Mouse (Mus musculus) liver, postnatal 0 days (tissue): ENCODE results near the gene Boc. TPM values are rescaled to one million over a fixed set of nuclear protein-coding genes. Genes with fewer than 3 reads are reported as not detected.

Source experiments
- ATAC-seq: fragments of 200-750 bp; cut with Nextera tagmentation; 2 replicates; pipeline ENCODE4 v1.8.0; 2017; ENCODE audit warnings: mild to moderate bottlenecking, moderate library complexity
- DNase-seq: peaks from one replicate; pipeline ENCODE4 v3.0.0-alpha.2; 2016
- H3K27ac ChIP-seq: fragments of 300-500 bp; sonication (generic); 2 replicates; pipeline ENCODE4 v1.5.1; 2014; ENCODE audit warnings: antibody characterized with exemption, moderate library complexity, mild to moderate bottlenecking, low read depth
- H3K27me3 ChIP-seq: fragments of 300-500 bp; sonication (generic); 2 replicates; pipeline ENCODE4 v1.6.1; 2014; ENCODE audit warnings: low read length, control low read depth, mixed read lengths; ENCODE audit not compliant: insufficient read depth
- H3K36me3 ChIP-seq: fragments of 300-500 bp; sonication (generic); replicated peaks from 2 replicates; pipeline ENCODE4 v1.6.1; 2014; ENCODE audit warnings: mild to moderate bottlenecking, control low read depth, low read length, moderate library complexity, mixed read lengths; ENCODE audit not compliant: insufficient read depth
- H3K4me1 ChIP-seq: fragments of 300-500 bp; sonication (generic); 2 replicates; pipeline ENCODE4 v1.6.1; 2014; ENCODE audit warnings: antibody characterized with exemption, mild to moderate bottlenecking, control low read depth; ENCODE audit not compliant: insufficient read depth
- H3K4me2 ChIP-seq: fragments of 300-500 bp; sonication (generic); 2 replicates; pipeline ENCODE4 v1.6.1; 2014; ENCODE audit warnings: low read depth, mild to moderate bottlenecking, low read length, moderate library complexity, mixed read lengths
- H3K4me3 ChIP-seq: fragments of 300-500 bp; sonication (generic); 2 replicates; pipeline ENCODE4 v1.5.1; 2014; ENCODE audit warnings: low read depth, low read length
- H3K9ac ChIP-seq: fragments of 300-500 bp; sonication (generic); replicated peaks from 2 replicates; pipeline ENCODE4 v1.6.1; 2014; ENCODE audit warnings: mild to moderate bottlenecking, moderate library complexity
- H3K9me3 ChIP-seq: fragments of 300-500 bp; sonication (generic); 2 replicates; pipeline ENCODE4 v1.6.1; 2016; ENCODE audit warnings: mild to moderate bottlenecking, control low read depth, low read length, mixed read lengths
- CTCF ChIP-seq: sonication (generic); IDR thresholded peaks from 2 replicates; pipeline ENCODE4 v1.5.1; 2016; ENCODE audit warnings: antibody characterized with exemption, low read depth
- EP300 ChIP-seq: IDR thresholded peaks from 2 replicates; pipeline ENCODE4 v1.6.1; 2016; ENCODE audit warnings: antibody characterized with exemption, low read depth, mild to moderate bottlenecking
- whole genome bisulfite sequencing: fragments of 180-500 bp; shearing (Covaris S2); extraction: QIAGEN DNeasy Blood & Tissue Kit; methylation state at CpG from one replicate; pipeline ENCODE4 v1.1.7; 2014; ENCODE audit not compliant: insufficient replicate concordance; 5-methylcytosine and 5-hydroxymethylcytosine counted together
- polyA plus RNA-seq: library from polyadenylated mRNA; unstranded; fragments of >200 nt; fragmentation: Nextera tagmentation; extraction: Ambion mirVana; gene quantifications from 2 replicates; pipeline ENCODE4 v1.2.1, GENCODE M21; 2015

The Boc gene
- polyA plus RNA-seq, 1 experiment from 2014 or later = 0.14 TPM

DNA sequence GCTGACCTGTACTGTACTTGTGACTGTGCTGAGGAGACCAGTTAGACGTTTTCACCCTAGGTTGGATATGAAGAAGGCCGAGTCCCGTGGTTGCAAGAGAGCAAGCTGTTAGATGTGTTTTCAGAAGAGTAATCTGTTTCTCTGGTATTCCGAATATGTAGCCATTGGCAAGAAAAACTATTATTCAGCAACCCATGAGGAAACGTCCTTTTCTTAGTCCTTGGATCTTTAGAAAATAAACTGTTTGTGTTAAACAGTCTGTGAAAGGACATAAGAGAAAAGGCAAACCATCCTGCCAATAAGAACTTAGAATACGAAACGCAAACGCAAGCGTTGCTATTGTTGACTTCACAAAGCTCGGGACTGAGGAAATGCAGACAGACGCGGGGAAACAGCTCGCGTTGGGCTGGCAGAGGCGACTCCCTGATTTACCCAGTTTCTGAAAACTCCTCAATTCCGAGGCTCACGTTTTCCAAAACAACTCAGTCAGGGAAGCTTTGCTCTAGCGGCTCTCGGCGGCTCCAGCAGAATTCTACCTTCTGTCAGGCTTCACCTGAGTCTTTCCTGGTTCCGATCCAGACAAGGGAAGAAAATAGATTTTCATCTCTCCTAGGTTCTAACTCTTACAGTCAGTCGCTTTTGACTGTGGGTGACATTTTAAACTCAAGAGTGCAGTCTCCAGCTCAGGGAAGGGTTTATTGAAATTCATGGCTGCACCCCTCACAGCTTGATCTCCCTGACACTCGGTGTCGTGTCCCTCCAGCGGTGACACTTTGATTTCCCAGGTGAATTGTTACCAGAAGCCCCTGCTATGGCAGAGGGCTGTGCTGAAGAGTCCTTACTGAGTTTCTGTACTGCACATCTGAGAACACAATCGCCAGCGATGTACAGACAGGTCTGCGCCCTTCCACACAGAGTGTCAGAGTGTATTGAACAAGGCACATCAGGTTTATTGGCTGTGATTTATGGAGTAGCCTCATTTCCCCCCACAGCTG is 76.8 kb downstream of the Boc start:
- whole genome bisulfite sequencing = 47% methylated on average over 28 of the region's 28 CpGs
- no peaks in the 10 kb centered on the region for H3K36me3 ChIP-seq
- no peaks in the 10 kb centered on the region for H3K9me3 ChIP-seq
- TF ChIP-seq EP300 = no peak
- TF ChIP-seq CTCF = no peak
- DNase-seq (no peak), ATAC-seq (no peak)
- no peak overlapping the region for H3K27ac ChIP-seq
- H3K4me1 ChIP-seq = no peaks in the 10 kb centered on the region
- H3K27me3 ChIP-seq = no peaks in the 10 kb centered on the region
- H3K4me3 ChIP-seq = no peak overlapping the region
- no peak overlapping the region for H3K9ac ChIP-seq
- no peak overlapping the region for H3K4me2 ChIP-seq

DNA sequence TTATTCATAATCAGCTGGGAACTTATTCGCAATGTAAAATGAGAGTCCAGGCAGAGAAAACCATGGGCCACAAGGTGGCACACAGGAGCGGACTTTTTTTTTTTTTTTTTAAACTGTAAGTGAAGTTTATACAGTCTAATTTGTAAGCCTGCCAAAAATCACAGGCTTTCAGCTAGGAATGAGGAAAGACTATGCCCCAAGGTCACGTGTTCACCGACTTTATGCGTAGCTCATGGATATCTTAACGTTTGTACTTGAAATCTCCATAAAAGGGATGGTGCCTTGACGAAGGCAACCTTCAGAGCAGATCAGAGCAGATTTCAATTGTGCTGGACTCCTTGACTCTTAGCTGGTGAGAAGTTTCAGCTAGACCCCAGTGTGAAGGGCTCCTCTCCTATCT is 78.1 kb downstream of the Boc start:
- Histone ChIP-seq H3K4me1 (no peaks in the 10 kb centered on the region), H3K9ac (no peak overlapping the region), H3K27ac (no peak overlapping the region), H3K4me2 (no peak overlapping the region), H3K36me3 (no peaks in the 10 kb centered on the region), H3K9me3 (no peaks in the 10 kb centered on the region), H3K27me3 (no peaks in the 10 kb centered on the region), H3K4me3 (no peak overlapping the region)
- TF ChIP-seq CTCF = peak; percentile 17; the same call in 1 of the 2 replicates
- TF ChIP-seq EP300 = no peak
- ATAC-seq (no peak), DNase-seq (no peak)
- WGBS = 55% methylated on average over 7 of the region's 7 CpGs

DNA sequence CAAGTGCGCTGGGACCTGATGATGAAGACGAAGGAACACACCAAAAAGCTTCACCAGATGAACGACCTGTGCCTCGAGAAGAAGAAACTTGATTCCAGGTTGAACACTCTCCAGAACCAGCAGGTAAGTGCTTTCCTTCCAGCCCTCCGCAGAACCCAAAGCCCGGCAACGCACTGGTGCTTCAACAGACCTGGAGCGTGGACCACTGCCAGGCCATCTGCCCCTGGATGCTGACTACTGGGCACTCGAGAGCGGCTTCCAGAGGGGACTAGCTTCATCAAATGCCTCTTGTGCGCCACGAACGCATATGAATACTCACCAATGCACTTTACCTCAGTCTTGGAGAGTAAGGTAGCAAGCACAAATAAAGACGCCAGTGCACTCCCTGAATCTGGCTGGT is 78.8 kb downstream of the Boc start:
- no peak overlapping the region for H3K27ac ChIP-seq
- DNase-seq (no peak), ATAC-seq (no peak)
- no peaks in the 10 kb centered on the region for H3K4me1 ChIP-seq
- 84% methylated on average over 14 of the region's 14 CpGs for WGBS
- no peak overlapping the region for H3K4me2 ChIP-seq
- no peaks in the 10 kb centered on the region for H3K27me3 ChIP-seq
- H3K36me3 ChIP-seq = no peaks in the 10 kb centered on the region
- H3K4me3 ChIP-seq = no peak overlapping the region
- H3K9me3 ChIP-seq = no peaks in the 10 kb centered on the region
- H3K9ac ChIP-seq = no peak overlapping the region
- TF ChIP-seq EP300 (no peak), CTCF (no peak)

GRCm38 (mm10) chr16:44478767-44479166 is 79.9 kb downstream of the Boc start:
- Histone ChIP-seq H3K4me2 (no peak overlapping the region), H3K9me3 (no peaks in the 10 kb centered on the region), H3K4me1 (no peaks in the 10 kb centered on the region), H3K36me3 (no peaks in the 10 kb centered on the region), H3K27me3 (no peaks in the 10 kb centered on the region), H3K9ac (no peak overlapping the region), H3K4me3 (no peak overlapping the region), H3K27ac (no peak overlapping the region)
- ATAC-seq (no peak), DNase-seq (no peak)
- 38% methylated on average over 18 of the region's 18 CpGs for WGBS
- TF ChIP-seq CTCF (no peak), EP300 (no peak)

GRCm38 (mm10) chr16:44475682-44476375 is 82.9 kb downstream of the Boc start:
- Histone ChIP-seq H3K27ac (no peak overlapping the region), H3K4me3 (no peak overlapping the region), H3K9ac (no peak overlapping the region), H3K36me3 (no peaks in the 10 kb centered on the region), H3K4me1 (no peaks in the 10 kb centered on the region), H3K4me2 (no peak overlapping the region), H3K9me3 (no peaks in the 10 kb centered on the region), H3K27me3 (no peaks in the 10 kb centered on the region)
- no peak for ATAC-seq
- no peak for DNase-seq
- 80% methylated on average over 11 of the region's 11 CpGs for WGBS
- no peak for TF ChIP-seq CTCF
- TF ChIP-seq EP300 = no peak

- no peak overlapping the region for H3K9ac ChIP-seq
- H3K27ac ChIP-seq = no peak overlapping the region
- H3K4me3 ChIP-seq = no peak overlapping the region
- DNase-seq = no peak
- no peak overlapping the region for H3K4me2 ChIP-seq
- H3K4me1 ChIP-seq = no peaks in the 10 kb centered on the region
- WGBS = 77% methylated on average over 14 of the region's 14 CpGs
- no peaks in the 10 kb centered on the region for H3K27me3 ChIP-seq
- no peak for ATAC-seq
- TF ChIP-seq EP300 (no peak), CTCF (no peak)
- H3K9me3 ChIP-seq = no peaks in the 10 kb centered on the region
- H3K36me3 ChIP-seq = no peaks in the 10 kb centered on the region
Observed at GRCm38 (mm10) chr16:44475281-44475680, 83.4 kb downstream of the Boc start.
